Mouse (Mus musculus) cerebellum, postnatal 36 days (tissue): Measurements from ENCODE around the gene Arhgef18.
A peak's percentile ranks its signal among the peaks of the same experiment; 100 is the strongest.

Experiments
- DNase-seq, 2 experiments: peaks; one replicate each; pipeline ENCODE4 v3.0.0; 2021 to 2022; ENCODE audit warnings: mixed read lengths in 2 of 2

The Arhgef18 gene

DNA sequence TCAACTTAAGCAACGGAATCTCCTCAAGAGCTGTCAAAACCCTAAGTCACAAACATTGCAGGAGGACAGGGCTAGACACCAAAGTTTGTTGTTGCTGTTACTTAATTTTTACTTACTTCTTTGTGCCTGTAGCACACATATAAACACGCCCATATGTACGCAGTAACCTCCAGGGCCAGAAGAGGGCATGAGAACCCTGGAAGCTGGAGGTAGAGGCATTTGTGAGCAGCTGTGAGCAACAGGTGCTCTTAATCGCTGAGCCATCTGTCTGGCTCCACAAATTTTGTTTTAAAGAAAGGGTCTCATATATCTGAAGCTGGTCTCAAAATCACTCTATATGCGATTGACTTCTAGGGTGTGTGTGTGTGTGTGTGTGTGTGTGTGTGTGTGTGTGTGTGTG, 71.5 kb downstream of the Arhgef18 start:
- no peak for DNase-seq

DNA sequence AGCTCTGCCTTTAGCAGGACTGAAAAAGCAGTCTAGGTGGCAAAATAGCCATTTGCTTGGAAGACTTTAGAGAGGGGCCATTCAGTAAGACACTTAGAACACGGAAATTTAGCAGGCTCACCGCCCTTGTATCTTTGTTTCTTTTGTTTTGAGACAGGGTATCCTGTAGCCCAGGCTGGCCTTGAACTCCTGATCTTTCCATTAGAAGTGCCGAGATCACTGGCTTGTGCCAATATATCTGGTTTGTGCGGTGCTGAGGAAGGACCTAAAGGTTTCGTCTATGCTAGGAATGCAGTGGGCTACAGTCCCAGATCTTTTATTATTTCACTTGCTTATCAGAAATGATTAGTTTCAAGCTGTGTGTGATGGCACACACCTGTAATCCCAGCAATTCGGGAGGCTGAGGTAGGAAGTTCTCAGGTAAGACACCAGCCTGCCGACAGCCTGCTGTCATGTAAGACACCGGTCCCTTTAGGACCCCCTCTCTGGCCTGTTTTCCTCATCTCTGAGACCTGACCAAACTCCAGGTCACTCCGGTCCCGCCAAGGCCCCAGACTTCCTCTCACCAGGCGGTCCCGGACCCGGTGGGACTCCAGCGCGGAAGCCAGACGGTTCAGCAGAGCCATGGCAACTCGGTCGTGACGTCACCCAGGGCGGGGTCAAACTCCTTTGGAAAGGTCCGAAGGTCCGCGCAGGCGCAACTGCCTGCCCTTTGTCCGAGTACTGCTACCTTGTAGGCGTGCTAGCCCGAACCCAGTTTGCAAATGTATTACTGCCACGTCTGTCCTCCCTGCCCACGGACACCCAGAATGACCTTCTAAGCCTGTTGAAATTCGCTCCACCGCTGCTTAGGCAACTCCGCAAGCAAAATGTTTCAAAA, 74.4 kb downstream of the Arhgef18 start, which contains the start of gene Pex11g:
Gene Pex11g, minus strand, starts transcription at position 675 of the 880 bp plus-strand sequence.
- peak; percentile 98 for DNase-seq

DNA sequence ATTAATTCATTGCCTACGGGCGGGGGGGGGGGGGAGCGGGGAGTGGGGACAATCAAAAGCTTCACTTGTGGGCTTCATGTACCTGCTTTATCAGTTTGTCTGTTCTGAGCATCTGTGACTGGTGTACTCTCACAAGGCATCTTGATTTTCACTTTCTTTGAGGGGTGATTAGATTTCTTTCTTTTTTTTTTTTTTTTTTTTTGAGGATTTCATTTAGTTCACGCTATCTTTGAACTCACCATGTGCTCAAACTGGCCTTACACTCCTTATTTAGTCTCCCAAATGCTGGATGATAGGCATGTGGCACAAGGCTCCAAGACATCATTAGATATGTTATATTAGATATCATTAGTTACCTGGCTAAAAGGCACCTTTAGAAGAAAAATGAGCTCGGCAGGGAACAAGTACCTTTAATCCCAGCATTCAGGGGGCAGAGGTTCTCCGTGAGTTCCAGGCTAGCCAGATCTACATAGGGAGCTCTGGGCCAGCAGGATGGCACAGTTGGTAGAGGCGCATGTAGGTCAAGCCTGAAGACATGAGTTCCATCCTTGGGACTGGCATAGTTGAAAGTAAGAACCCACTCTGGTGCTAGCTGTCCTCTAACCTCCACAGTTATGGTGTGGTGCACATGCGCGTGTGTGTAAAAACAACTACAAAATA, 75.2 kb downstream of the Arhgef18 start:
- no peak for DNase-seq

DNA sequence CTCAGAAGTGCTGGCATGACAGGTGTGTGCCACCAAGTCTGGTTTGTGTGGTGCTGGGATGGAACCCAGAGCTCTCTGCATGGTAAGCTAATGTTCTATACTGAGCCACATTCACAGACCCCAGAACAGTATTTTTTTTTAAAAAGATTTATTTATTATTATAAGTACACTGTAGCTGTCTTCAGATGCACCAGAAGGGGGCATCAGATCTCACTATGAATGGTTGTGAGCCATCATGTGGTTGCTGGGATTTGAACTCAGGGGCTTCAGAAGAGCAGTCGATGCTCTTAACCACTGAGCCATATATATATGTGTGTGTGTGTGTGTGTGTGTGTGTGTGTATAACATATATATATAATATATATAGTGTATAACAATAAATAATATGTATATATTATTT, 76.0 kb downstream of the Arhgef18 start:
- DNase-seq = no peak

DNA sequence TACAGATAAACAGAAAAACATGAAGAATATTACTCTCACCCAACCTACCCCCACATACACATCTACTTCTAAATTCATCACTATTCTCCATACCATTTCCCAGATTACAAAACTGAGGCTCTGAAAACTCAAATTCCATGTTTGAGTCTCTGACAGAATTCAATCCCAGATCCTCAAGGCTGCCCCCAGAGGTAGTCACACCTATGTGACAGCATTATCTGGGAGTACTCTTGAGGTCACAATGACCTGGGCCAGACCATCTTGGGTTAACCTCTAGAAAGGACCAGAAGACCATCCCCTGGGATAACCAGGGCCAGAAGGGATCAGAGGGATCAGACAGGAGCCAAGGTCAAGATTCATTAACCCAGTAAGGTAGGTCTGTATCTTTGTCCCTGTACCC, 77.8 kb downstream of the Arhgef18 start, which contains the start of gene Tex45:
Gene Tex45, plus strand, starts transcription at position 301 of the 400 bp plus-strand sequence.
- DNase-seq = no peak

DNA sequence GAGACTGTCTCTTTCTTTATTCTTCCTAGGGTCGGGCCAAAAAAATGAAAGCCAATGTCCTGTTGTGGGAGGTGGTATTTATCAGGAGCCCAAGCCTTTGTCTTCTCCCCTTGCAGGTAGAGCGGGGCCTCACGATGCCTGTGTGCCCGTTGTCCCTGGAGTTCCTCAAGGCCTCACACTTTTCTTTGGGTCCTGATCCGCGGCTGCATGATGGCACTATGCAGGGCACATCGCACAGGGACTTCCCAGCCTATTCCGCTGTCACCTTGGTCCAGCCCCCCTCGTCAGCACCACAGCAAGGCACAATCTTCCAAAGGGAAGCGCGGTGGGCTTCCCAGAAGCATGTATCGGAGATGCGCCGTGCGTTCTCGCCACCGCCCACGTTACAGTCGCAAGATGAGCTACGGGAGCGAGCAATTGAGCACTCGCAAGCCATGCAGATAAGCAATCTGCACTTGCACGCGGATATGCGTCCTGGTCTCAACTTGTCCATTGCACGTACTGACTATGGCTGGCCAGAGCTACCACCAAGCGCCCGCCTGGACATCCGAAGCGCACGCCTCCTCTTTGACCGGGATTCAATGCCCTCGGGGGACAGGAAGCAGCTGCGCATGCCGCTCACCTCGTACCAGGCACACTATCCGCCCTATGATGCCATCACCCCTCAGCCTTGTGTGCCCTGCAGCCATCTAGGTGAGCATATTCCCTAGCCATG, 83.1 kb downstream of the Arhgef18 start:
- DNase-seq = no peak

DNA sequence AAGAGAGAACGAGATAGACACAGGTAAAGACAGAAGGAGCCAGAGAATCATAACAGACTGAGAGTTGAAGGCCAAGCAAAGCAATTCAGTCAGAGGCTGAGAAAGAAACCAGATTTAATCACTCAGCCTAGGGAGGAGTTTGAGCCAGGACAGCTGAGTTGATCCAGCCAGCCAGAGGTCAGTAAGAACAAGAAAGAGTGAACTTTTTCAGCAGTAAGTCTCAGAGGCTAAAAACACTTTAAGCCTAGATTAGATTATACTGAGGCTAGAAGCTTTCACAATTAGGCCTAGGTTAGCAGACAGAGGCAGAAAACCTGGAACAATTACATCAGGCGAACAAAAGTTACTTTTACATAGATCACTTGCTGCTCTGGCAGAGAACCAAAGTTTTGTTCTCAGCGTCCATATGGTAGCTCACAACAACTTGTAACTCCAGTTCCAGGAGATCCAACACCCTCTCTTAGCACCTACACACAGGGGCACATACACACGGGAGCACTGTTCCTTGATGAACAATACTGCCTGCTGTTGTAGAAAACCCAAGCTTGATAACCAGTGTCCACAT, 87.5 kb downstream of the Arhgef18 start:
- DNase-seq = no peak

DNA sequence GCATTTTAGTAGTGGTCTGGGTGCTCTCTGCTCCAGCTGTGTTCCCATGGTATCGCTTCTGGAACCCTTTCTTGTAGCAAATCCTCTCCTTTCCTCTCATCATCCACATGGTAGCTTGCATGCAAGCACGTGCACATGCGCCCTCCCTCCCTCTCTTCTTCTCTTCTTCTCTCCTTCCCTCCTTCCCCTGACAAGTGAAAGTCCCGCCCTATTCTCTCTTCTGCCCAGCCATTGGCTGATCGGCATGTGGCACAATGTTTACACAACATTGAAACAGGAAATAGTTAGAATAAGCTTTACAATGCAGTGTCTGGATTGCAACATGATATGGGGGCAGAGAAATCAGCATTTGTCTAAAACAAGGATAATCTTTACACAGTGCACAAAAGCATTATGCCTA, 88.8 kb downstream of the Arhgef18 start:
- no peak for DNase-seq

DNA sequence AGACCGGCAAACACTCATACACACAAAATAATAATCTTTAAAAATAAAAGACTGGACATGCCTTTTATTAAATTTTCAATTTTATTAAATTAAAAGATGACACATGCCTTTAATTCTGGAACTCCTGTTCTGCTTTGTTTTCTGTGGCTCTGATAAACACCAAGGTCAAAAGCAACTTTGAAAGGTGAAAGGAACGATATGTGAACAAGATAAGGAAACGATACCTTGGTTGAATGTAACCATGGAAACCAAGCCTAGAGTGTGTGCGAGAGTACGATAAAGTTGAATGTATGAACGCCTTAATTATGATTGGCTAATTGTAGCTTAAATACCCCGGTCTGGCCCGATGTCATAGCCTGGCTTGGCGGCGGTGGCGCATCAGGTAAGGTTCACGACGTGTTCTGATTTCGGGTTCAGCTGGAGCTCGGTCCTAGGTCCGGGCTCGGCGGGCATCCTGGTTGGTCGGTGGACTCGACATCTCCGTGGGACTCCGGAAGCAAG, 89.5 kb downstream of the Arhgef18 start:
- DNase-seq = no peak

DNA sequence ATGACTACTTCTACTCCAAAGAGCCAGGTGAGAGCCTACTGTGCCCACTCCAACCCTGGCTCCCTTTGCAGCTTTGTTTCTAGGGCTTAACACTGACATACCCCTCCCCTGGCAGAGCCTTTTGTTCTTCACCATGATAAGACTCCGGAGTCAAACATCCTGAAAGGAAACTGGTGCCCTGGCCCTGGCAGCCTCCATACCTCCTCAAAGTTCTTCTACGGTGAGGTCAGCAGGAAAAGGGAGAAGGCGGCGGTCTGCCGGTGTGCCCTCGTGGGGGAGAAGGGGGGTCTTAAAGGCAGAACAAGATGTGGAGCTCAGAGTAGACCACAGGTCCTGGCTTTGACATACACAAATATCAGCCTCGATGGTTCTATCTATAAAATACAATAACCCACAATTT, 90.7 kb downstream of the Arhgef18 start:
- DNase-seq = no peak

DNA sequence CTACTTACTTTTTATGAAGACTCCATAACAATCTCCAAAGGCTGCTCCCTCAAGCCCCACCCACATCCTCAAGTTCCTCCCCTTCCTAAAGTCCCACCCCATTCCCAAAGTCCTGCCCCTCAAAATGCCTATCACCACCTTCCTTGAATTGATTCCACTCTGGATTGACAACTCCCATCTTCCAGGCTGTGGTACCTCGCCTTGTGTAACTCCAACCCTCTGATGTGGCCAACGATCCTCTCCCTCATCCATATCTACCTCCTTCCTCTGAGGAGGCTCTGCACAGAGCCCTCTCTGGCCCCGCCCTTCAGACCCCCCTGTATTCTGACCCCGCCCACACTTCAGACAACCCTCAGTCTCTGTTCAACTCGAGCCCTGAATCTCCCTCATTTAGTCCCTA, 92.4 kb downstream of the Arhgef18 start:
- no peak for DNase-seq

DNA sequence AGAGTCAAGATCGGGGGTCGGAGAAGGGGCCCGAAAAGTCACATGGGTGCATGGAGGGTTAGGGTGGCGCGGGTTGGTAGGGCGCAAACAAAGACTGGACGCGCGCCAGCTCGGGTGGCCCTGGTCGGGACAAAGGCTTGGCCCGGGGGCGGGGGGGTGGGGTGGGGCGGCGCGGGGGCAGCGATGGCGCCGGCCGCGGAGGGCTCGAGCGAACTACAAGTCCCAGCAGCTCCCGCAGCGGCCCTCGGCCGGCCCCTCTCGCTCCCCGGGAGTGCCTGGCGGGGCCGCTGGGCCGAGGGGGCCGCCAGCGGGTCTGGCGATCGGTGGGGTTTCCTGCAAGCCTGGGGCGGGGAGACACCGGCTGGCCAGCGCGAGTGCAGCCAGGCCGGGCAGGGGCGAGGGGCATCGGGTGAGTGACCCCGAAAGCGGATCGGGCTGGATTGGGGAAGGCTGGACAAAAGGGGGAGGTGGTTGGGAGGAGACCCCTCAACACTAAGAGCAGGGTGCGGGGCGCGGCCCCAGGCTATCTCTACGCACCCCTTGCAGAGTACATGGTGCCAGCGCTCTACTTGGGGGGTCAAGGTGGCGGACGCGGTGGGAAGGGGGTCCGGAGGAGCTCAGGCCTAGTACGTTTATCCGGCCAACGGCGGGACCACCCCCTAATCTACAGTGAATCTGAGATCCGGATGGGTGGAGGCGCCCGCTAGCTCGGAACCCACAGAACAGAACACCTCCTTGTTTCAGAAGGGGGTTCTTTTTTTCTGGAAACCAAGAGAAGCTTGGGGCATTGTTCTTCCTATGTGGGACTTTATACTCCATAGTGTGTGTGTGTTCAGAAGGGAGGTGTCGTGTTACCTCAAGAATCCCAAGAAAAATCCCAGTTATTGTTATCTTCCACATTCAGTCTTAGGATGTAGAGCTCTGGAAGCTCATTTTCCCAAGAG, 100.4 kb downstream of the Arhgef18 start, which contains the start of gene Zfp358:
Gene Zfp358, plus strand, starts transcription at position 238 of the 944 bp plus-strand sequence.
- peak; percentile 72 to 81 for DNase-seq

DNA sequence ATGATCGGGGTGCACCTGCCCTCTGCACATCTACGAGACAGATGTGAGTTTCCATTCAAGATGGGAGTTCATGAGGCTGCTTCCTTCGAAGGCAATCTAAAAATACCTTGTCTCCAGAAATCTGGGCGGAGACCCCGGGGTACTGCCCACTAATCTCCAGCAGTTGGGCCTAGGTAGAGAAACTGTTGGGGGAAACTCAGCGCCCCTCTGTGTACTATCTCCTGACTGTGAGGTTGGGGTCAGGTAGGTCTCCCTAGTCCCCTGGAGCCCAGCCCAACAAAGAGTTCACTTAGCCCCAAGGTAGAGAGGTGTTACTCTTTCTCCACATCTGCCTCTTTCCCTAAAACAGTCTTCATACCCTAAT, 101.0 kb downstream of the Arhgef18 start:
- DNase-seq = no peak

DNA sequence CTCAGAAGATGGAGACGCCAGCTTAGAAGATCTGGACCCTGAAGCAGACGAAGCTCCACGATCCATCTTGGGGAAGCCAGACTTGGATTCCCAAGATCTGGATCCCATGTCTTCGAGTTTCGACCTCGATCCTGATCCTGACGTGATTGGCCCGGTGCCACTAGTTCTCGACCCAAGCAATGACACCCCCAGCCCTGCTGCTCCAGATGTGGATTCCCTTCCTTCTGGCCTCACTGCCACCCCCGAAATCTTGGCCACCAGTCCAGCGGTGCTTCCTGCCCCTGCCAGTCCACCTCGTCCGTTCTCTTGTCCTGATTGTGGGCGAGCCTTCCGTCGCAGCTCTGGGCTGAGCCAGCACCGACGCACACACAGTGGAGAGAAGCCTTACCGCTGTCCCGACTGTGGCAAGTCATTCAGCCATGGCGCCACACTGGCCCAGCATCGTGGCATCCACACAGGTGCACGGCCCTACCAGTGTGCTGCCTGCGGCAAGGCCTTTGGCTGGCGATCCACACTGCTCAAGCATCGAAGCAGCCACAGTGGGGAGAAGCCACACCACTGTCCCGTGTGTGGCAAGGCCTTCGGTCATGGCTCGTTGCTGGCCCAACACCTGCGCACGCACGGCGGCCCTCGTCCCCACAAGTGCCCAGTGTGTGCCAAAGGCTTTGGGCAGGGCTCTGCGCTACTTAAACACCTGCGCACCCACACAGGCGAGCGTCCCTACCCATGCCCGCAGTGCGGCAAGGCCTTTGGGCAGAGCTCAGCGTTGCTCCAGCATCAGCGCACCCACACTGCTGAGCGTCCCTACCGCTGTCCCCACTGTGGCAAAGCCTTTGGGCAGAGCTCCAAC, 103.0 kb downstream of the Arhgef18 start:
- DNase-seq = no peak

DNA sequence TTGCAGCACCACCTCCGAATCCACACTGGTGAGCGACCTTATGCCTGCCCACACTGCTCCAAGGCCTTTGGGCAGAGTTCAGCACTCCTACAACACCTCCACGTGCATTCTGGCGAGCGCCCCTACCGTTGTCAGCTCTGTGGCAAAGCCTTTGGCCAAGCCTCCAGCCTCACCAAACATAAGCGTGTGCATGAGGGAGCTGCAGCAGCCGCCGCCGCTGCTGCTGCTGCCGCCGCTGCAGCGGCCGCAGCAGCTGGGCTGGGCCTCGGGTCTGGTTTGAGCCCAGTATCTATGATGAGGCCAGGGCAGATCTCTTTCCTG, 103.6 kb downstream of the Arhgef18 start:
- no peak for DNase-seq

DNA sequence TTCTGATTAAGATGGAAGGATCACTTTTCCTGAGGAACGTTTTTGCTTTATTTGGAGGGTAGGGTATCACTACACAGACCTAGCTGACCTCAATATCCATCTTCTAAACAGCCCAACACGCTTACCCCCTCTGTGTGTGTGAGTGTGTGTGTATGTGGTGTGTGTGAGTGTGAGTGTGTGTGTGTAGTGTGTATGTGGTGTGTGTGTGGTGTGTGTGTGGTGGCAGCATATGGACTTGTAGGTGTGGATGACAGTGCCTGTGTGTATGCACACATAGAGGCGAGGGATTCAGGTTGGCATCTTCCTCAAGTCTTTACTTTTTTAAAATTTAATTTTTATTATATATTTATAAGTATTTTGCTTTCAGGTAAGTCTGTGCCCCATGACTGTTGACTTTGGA, 105.8 kb downstream of the Arhgef18 start:
- DNase-seq = no peak

DNA sequence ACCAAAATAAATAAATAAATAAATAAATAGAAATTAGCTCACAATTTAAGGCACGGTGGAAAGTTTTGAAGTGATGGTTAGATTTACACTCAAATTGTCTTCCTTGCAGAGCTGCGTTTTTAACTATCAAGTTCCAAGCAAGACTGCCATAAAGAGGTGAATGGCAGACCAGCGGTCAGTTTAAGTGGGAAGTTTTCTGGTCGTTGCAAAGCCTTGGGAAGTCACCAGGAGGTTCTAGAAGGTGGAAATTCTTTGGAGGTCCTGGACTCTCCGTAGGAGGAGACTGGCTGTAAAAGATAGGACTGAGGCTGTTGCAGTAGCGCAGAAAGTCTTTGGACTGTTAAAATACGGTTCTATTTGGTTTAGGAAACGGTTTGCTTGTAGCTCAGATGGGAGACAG, 106.9 kb downstream of the Arhgef18 start:
- no peak for DNase-seq

DNA sequence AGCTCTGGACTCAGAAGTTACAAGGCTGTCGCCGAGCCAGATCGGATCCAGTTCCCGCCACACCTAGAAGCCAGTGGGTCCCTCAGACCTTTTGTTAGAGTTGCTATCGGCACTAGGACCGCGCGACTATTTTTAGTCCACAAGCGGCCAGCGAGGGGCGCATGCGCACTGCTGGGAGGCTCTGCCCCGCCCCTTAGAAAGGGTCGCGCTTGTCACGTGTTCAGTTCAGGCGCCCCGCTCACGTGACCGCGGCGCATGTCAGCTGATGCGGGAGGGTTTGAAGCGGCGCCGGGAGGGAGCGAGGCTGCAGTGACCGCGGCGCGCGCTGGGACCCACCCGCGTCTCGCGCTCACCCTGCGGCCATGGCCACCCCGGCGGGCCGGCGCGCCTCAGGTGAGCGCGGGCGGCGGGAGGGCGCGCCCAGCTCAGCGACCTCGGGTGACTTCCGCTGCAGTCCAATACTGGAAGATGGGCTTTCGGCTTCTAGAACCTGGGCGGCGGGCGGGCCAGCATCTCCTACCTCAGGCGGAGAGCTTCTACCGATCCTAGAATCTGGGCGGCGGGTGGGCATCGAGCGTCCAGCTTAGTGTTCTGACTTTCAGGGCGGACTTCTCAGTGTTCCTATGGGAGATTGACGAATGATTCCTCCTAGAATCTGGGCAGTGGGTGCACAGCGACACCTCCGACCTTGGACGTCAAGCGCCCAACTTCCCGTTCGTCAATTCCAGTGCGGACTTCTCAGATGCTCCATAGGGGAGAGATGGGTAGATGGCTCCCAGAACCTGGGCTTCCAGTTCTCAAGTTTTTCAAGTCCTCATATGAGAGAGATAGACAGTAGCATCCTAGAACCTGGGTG, 107.7 kb downstream of the Arhgef18 start, which contains the start of gene Mcoln1:
Gene Mcoln1, plus strand, starts transcription at position 223 of the 856 bp plus-strand sequence.
- DNase-seq = peak; percentile 98

DNA sequence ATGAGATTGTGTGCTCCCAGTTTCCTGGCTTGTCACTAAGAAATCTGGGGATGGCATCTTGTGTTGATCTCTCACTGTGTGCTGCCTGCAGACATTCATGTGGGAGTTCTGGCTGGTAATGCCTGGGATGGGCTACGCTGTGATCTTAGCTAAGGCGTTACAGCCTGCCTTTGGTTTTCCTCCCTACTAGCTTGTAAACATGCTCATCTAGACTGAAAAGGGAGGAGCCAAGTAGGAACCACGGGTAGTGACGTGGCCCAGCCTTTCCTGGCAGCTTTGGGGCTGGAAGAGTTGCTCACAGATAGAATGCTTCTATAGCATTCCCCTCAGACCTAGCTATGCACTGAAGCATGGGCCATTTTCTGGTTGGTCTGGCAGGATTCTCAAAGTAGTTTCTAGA, 109.4 kb downstream of the Arhgef18 start:
- DNase-seq = no peak
